Mouse (Mus musculus) liver (tissue): ENCODE data around the gene Gm9508.
"Not testable (repeated sequence)": the region's sequence is repeated elsewhere in the genome, so short reads cannot be mapped to it uniquely, and the experiment has no call there.

ENCODE experiments used
- DNase-seq: peaks from one replicate; pipeline ENCODE4 v3.0.0-alpha.2; 2020; ENCODE audit warnings: mixed read lengths

Gene Gm9508

GRCm38 (mm10) chr10:77697133-77697532 is at the start of gene Gm9508:
Gene Gm9508, minus strand, starts transcription at chr10:77697233.
- no peak for DNase-seq

DNA sequence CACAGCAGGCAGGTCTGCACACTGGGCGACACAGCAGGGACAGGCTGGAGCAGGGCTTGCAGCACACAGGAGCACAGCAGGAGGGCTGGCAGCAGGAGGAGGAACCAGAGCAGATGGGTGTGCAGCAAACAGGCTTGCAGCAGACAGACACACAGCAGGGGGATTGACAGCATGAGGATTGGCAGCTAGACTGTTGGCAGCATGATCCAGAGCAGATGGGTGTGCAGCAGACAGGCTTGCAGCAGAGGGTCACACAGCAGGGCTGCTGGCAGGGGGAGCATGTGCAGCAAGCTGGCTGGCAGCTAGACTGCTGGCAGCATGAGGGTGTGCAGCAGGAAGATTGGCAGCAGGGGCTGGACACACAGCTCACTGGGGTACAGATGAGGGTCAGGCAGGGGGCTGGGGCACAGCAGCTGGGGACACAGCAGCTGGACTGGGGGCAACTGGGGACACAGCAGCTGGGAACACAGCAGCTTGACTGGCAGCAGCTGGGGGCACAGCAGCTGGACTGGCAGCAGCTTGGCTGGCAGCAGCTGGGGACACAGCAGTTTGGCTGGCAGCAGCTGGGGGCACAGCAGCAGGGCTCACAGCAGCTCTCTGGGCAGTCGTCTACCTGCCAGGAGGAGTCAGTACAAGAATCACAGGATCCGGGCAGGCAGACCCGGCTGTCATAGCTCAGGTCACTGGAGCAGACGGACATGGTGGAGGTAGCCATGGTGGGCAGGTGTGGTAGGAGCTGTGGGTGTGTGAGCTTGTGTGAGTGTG is 45.1 kb upstream of the Gm9508 start, which contains the start of gene Gm18596:
Gene Gm18596, minus strand, starts transcription at position 715 of the 765 bp plus-strand sequence.
- DNase-seq: not testable (repeated sequence)

GRCm38 (mm10) chr10:77738929-77739328 is 41.9 kb upstream of the Gm9508 start:
- no peak for DNase-seq

GRCm38 (mm10) chr10:77735928-77736327 is 38.9 kb upstream of the Gm9508 start:
- DNase-seq: no peak

DNA sequence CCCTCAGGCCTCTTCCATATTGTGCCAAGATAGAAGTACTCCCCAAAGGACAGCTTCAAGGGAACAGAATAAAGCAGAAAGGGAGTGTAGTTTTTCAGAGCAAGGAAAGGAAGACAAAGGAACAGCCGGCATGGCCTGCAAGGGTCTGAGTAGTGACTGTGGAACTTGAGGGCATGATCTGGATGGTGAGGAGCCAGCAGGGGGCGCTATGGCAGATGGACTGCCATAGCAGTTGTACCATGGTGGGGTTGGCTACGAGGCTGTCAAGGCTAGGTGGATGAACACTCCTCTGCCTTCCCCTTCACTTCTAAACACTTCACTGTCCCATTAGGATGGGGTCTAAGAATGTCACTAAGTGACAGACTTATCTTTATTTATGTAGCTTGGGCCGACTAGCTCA is 32.2 kb upstream of the Gm9508 start:
- peak; percentile 41 for DNase-seq

GRCm38 (mm10) chr10:77728280-77728679 is 31.2 kb upstream of the Gm9508 start:
- no peak for DNase-seq

DNA sequence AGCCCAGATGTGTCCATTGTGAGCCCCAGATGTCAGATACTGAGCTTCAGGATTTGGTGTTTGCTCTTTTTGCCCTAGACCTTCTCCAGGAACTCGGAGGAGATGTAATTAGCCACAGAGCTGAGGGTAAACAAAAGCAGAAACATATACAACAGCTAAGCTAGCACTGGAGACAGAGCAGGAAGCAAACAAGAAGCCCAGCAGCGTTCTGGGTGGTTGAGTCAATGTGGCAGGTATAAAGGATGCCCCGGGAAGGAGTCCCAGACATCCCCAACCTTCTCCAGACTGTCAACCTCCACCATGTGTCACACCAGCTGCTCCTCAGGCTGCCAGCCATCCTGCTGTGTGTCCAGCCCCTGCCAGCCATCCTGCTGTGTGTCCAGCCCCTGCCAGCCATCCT is 29.2 kb upstream of the Gm9508 start, which contains the start of gene Gm10100:
Gene Gm10100, plus strand, starts transcription at position 301 of the 400 bp plus-strand sequence.
- no peak for DNase-seq

GRCm38 (mm10) chr10:77724855-77725254 is 27.8 kb upstream of the Gm9508 start:
- no peak for DNase-seq

DNA sequence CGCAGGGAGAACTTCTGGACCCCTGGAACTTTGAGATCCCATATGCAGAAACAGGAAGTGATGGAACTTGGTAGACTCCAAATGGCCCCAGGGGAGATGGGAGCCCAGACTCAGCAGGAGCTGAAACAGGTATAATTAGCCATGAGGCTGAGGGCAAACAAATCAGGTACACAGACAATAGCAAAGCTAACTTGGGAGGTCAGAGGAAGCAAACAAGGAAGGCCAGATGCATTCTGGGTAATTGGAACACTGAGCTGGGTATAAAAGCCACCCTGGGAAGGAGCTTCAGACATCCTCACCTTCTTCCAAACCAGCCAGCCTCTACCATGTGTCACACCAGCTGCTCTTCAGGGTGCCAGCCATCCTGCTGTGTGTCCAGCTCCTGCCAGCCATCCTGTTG is 23.3 kb upstream of the Gm9508 start, which contains the start of gene Krtap12-1:
Gene Krtap12-1, plus strand, starts transcription at position 301 of the 400 bp plus-strand sequence.
- not testable (repeated sequence) for DNase-seq

DNA sequence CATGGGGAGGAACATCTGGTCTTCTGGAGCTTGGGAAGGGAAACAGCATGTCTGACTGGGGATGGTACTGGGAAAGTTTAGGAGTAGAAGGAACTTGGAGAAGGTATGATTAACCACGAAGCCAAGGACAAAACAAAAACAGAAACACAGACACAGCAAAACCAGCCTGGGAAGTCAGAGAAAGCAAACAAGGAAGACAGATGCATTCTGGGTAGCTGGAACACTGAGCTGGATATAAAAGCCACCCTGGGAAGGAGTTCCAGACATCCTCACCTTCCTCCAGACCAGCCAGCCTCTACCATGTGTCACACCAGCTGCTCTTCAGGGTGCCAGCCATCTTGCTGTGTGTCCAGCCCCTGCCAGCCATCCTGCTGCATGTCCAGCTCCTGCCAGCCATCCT is 18.5 kb upstream of the Gm9508 start, which contains the start of gene Gm10142:
Gene Gm10142, plus strand, starts transcription at position 301 of the 400 bp plus-strand sequence.
- no peak for DNase-seq

DNA sequence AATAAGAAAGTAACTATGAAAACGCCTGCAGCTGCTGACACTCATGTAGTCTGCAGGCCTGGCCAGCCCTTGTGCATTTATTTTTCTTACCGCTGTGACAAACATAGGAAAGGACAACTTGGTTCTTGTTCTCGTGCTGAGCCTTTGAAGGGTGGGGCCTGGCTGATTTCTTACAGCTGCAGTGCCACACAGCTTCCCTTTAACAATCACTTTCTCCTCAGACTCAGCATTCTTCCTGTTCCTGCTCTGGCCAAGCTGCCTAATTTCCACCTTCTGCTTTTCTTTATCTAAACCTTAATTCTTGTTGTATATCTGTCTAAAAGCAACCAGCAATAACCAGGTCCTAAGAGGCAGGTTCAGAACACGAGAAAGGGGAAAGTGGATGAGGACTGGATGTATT is 16.7 kb upstream of the Gm9508 start:
- no peak for DNase-seq

- DNase-seq: not testable (repeated sequence)
These were observed 14.1 kb upstream of the Gm9508 start, which contains the start of gene Gm10024 for GRCm38 (mm10) chr10:77711157-77711556. Gene Gm10024, plus strand, starts transcription at chr10:77711457.

- no peak for DNase-seq
These were observed 12.8 kb upstream of the Gm9508 start for GRCm38 (mm10) chr10:77709831-77710230.

GRCm38 (mm10) chr10:77706326-77706725 is 9.3 kb upstream of the Gm9508 start, which contains the start of gene Gm10272:
Gene Gm10272, plus strand, starts transcription at chr10:77706626.
- no peak for DNase-seq

DNA sequence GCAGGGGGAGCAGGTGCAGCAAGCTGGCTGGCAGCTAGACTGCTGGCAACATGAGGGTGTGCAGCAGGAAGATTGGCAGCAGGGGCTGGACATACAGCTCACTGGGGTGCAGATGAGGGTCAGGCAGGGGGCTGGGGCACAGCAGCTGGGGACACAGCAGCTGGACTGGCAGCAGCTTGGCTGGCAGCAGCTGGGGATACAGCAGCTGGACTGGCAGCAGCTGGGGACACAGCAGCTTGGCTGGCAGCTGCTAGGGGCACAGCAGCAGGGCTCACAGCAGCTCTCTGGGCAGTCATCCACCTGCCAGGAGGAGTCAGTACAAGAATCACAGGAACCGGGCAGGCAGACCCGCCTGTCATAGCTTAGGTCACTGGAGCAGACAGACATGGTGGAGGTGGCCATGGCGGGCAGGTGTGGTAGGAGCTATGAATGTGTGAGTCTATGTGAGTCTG is 6.7 kb downstream of the Gm9508 start, which contains the start of gene Gm19402:
Gene Gm19402, minus strand, starts transcription at position 402 of the 452 bp plus-strand sequence.
- not testable (repeated sequence) for DNase-seq

DNA sequence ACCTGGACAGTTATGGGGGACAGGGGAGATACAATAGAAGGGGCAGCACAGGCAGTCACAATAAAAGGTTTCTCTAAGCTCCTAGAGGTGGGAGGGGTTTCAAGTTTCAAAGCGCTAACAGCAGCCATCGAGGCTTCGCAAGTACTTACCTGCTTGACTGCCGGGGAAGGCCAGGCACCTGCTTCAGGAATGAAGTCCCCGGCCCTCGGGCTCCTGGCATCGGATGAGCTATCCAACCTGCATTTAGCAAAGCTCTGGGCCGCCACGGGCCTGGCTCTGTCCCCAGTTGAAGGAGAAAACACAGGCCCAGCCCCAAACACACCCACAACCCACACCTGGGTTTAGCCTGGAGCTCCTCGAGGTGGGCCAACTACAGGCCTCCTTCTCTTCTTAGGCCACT is 10.0 kb downstream of the Gm9508 start:
- no peak for DNase-seq

DNA sequence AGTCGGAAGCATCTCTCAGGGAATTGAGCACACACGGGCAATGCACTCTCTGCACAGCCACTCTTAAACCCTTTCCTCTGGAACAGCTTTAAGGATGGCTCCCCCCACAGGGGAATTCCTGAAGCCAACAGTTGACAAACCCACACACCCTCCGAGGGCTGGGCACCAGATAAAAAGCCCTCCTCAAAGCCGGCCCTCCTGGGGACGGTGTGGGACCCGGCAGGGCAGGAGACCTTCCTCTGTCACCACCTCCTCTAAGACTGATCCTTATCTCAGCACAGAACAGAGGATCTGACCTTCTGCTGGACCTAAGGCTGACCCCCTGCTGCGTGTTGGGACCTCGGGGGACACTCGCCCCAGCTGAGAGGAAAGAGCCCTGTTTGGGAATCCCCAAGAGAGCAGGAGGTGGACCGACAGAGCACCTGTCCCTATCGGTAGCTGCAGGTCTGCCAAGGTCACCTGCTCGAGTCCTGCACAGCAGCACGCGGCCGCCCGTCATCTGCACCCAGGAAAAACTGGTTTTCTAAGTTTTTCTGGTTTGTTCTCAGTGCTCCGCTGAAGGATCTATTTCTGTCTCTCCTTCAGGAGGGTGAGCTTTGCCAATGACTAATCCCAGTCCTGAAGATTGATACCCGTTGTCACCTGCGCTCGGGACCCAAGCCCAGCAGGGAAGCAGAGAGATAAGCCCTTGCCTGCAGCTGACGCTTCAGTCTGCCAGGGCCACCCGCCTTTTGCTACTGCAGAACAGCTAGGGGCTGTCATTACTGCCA is 11.0 kb downstream of the Gm9508 start, which contains the start of gene Tspear:
Gene Tspear, plus strand, starts transcription at position 675 of the 770 bp plus-strand sequence.
- DNase-seq: no peak

DNA sequence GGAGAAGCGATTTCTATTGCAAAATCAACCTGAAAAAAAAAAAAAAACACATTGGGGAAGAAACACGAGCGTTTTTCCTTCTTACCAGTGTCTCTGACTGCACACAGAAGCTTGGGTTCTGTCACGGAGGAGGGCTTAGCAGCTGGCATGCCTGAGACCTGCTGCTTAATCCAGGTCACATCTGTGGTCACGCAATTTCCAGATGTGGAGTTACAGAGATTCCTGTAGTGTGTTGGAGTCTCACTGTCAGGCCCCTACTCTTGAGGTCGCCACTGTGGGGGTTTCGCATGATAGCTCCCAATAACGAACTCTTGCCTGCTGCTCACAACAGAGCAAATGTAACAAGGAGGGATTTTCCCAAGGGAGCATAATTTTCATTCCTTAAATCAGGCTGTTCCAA is 12.9 kb downstream of the Gm9508 start:
- DNase-seq: no peak

DNA sequence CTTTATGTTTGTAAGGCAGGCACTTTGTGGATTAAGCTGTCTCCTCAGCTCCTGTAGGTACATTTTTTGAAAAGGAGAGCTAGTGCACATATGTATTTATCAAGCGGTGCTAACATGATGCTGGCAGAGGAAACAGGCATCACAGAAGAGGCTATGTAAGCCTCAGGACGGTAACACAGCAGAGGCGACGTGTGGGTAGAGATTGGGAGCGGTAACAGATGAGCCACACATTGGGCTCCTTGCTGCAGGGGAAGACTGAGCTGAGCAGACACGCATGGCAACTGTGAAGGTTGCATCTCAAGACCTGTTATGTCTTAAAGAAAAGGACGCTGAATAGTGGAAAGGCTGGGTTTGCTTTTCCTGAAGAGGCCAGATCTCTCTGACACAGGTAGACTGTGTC is 14.0 kb downstream of the Gm9508 start:
- DNase-seq: no peak

DNA sequence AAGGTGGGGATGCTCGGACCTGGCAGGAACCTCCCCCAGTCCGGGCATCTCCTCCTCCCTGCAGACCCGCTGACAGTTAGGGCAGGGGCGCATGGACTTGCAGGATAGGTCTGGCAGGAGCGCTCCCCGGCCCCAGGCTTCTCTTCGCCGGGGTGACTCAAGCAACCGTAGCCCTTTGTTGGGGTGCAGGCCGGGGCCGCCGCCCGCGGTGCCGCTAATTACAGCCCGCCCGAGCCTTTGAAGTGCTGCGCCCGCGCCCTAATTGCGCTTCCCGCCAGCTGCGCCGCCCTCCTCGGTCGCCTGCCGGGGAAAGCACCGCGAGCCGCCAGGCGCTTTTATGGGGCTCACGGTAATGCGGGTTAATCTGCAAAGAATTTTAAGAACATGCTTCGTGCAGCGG is 19.5 kb downstream of the Gm9508 start:
- no peak for DNase-seq

DNA sequence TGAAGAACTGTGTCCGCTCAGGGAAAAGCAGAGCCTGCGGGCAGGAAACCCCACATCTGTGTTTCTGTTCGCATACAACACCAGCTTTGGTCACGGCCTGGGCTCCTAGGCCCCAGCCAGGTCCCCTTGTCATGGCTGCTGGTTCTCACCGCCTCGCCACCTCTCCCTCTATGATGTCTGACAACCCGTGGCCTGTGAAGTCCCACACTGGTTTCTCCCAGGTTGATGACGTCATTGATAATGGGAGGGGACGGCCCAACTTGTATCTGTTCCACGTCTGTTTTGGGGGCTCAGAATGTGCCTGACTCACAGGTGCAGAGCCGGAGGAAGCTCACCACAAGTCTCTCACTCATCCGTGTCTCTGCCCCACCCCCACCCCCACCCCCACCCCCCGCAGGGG is 23.3 kb downstream of the Gm9508 start:
- DNase-seq: no peak

DNA sequence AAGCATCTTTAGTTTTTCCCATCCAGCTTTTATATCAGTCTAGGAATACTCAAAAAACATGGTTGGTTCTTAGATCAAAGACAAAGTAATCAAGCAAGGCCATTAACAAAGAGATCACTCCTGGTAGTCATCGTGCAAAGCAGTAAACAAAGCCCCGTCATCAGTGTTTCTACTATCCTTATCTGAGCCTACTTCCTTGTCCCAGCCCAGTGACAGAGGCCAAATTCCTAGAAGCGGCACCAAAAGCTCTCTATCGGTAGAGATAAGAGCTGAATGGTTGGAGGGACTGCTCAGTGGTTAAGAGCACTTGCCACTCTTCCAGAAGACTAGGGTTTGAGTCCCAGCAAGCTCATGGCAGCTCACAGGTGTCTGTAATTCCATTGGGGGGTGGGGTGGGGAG is 25.5 kb downstream of the Gm9508 start:
- DNase-seq: peak; percentile 58

- no peak for DNase-seq
These were observed 26.3 kb downstream of the Gm9508 start for GRCm38 (mm10) chr10:77670710-77671109.
